Mouse (Mus musculus): ENCODE measurements around the gene Mapkapk2.

Gene Mapkapk2

GRCm38 (mm10) chr1:131110525-131111106, 13.0 kb upstream of the Mapkapk2 start:
- DNase-seq, result peak; percentile 55

GRCm38 (mm10) chr1:131107575-131108308, 10.1 kb upstream of the Mapkapk2 start:
- DNase-seq, result peak; percentile 57

GRCm38 (mm10) chr1:131103776-131104424, 6.3 kb upstream of the Mapkapk2 start:
- DNase-seq, result no peak

- no peak for DNase-seq
Observed at GRCm38 (mm10) chr1:131100808-131101207, 3.2 kb upstream of the Mapkapk2 start.

GRCm38 (mm10) chr1:131096803-131097699, 575 bp downstream of the Mapkapk2 start:
- peak; percentile 69 for DNase-seq

GRCm38 (mm10) chr1:131096132-131096695, 1.4 kb downstream of the Mapkapk2 start:
- DNase-seq, result no peak

GRCm38 (mm10) chr1:131095574-131095973, 2.1 kb downstream of the Mapkapk2 start:
- DNase-seq, result no peak

- DNase-seq, result no peak
Observed at GRCm38 (mm10) chr1:131093889-131094288, 3.7 kb downstream of the Mapkapk2 start.

- DNase-seq, result no peak
Observed at GRCm38 (mm10) chr1:131092846-131093245, 4.8 kb downstream of the Mapkapk2 start.

- DNase-seq, result no peak
Observed at GRCm38 (mm10) chr1:131092173-131092572, 5.5 kb downstream of the Mapkapk2 start.

- no peak for DNase-seq
Observed at GRCm38 (mm10) chr1:131091481-131091880, 6.1 kb downstream of the Mapkapk2 start.

GRCm38 (mm10) chr1:131090877-131091276, 6.7 kb downstream of the Mapkapk2 start:
- no peak for DNase-seq

- no peak for DNase-seq
Observed at GRCm38 (mm10) chr1:131090261-131090660, 7.4 kb downstream of the Mapkapk2 start.

- no peak for DNase-seq
Observed at GRCm38 (mm10) chr1:131089525-131090127, 8.0 kb downstream of the Mapkapk2 start.

GRCm38 (mm10) chr1:131088547-131088946, 9.1 kb downstream of the Mapkapk2 start:
- no peak for DNase-seq

- peak; percentile 71 for DNase-seq
Observed at GRCm38 (mm10) chr1:131086907-131087306, 10.7 kb downstream of the Mapkapk2 start.

GRCm38 (mm10) chr1:131085957-131086739, 11.5 kb downstream of the Mapkapk2 start:
- DNase-seq, result no peak

GRCm38 (mm10) chr1:131085272-131085671, 12.4 kb downstream of the Mapkapk2 start:
- no peak for DNase-seq

GRCm38 (mm10) chr1:131084289-131084688, 13.3 kb downstream of the Mapkapk2 start:
- peak; percentile 57 for DNase-seq

- peak; percentile 59 for DNase-seq
Observed at GRCm38 (mm10) chr1:131083609-131084008, 14.0 kb downstream of the Mapkapk2 start.

GRCm38 (mm10) chr1:131083122-131083521, 14.5 kb downstream of the Mapkapk2 start:
- no peak for DNase-seq
